Mouse (Mus musculus) frontal cortex, adult (tissue): ENCODE measurements around the gene Slc4a3.

Experiments
- ATAC-seq: cut with Nextera tagmentation; 2 replicates; pipeline ENCODE4 v1.9.2; 2017; ENCODE audit warnings: mild to moderate bottlenecking, moderate library complexity, mixed read lengths; ENCODE audit not compliant: low TSS enrichment

Gene Slc4a3

DNA sequence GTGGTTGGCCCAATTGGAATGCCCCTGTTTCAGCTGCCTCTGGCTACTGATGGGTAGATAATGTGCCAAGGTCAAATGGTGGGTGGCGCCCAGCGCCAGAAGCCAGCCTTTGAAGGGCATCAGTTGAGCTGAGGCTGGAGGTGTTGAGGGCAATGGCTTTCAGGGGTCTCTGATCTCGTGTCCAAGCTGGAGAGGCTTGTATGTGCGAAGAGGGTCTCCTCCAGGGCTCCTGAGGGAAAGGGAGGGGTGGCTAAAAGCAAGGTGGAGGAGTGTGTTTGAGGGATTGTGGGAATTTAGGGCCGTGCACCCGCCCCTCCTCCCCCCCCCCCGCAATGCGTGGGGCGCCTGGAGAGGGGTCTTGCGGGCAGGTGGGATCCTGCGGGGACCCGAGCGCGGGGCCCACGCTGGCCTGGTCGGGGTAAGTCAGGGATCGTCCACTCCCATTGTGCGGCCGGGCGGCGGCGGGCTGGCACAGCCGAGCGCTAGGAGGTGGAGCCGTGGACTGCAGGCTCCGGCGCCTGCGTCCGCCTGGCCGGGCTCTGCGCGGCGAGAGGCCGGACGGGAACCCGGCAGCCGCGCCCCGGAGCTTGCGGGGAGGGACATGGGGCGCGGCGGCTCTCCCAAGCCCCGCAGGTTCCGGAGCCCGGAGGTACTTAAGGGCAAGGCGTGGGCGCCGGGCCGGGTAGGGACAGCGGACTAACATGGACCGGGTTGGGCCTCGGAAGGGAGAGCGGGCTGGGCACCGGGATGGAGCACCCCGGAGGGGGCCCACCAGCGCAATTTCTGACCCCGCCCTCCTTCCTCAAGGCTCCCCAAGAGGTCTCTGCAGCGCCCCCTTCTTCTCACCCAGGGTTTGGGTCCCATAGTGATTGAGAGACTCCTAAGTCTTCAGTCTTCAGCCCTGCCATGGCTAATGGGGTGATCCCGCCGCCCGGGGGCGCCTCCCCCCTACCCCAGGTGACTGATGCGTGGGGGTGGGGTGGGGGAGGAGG, at the start of gene Slc4a3:
Gene Slc4a3, plus strand, starts transcription at position 302 of the 992 bp plus-strand sequence.
- ATAC-seq: peak; percentile 79

DNA sequence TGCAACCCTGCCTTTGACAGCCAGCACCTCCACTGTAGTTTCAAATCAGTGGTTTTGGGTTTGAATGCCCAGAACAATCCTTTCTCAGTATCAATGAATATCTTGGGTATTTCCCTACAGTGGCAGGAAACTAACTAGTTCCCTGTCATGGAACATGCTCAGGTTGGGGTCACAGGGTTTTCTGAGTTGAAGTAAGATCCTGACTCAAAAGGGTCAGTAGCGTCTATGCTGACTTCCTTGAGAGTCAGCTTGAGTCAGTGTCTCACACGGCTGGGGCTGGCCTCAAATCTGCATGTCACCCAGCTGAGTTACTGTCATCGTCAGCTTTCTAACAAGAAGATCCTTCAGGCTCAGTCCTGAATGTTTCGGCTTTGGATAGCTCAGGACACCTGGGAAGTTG, 47.2 kb upstream of the Slc4a3 start:
- no peak for ATAC-seq

DNA sequence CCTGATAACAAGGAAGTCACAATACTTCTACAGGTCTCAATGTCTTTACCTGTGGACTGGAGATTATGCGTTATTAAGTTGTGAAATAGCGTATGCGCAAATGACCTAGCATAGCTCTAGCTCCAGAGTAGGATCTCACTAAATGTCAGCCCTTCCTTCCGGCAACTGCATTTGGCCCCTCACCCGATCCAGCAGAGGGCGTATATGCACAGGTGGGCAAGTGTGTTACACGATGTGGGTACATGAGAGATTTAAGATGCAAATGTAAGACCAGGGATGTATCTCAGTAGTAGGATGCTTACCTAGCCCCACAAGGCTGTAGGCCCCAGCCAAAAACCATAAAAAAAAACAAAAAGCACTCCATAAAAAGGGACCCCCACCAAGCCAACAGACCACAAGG, 46.6 kb upstream of the Slc4a3 start:
- ATAC-seq: no peak

DNA sequence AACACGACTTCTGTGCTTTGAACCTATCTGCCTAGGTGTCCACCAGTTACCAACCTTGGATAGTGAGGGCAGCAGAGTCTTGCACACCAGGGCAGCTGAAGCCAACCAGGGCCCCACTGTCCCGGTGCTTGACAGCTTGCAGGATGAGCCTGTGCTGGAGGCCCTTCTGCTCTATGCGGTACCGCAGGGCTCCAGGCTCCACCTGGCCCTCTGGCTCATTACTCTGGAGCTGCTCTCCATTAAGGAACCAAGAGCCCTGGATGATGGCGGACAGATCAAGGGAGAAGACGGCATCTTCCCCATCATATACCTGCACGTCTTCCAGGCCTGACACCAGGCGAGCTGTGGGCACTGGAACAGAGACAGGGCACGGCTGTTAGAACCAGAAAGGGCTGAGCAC, 44.2 kb upstream of the Slc4a3 start:
- no peak for ATAC-seq

DNA sequence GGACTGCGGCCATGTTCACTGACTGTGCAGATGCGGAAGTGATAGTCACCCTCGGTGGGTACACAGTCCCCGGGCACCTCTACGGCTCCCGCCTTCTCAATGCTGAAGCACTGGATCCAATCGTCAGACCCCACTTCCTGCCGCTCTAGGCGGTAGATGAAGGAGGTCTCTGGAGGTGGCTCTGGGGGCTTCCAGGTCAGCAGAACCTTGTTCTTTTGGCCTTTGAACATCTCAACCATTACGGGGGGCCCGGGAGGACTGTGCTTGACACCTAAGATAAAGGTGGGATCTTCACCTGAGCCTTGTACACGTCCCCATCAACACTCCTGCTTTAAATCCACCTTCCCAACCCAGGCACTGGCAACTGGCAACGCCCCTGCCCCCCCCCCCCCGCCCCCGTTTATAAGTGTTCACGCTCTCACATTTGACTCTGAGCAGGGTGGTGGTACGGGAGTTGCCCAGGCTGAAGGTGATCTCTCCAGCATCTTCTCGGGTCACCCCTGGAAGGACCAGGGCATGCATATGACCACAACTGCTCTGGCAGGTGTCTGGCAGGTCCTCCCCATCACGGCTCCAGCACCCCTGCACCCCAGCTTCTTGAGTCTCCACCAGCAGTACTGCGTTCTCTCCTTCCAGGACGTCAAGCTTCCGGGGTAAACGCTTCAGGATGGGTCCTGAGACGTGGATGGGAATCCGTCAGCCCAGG, 43.0 kb upstream of the Slc4a3 start:
- no peak for ATAC-seq

DNA sequence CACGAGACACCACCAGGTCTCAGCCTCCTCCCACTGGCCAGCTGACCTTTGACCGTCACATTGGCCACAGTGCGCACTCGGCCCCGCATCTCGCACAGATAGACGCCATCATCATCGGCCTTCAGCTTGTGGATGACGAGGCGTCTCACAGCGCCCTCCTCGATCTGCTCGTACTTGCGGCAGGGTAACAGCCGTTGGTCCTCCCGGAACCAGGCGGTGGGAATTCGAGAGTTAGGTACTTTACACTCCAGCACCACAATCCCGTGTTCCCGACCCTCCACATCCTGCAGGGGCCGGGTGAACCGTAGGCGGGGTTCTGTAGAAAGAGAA, 42.5 kb upstream of the Slc4a3 start:
- ATAC-seq: no peak

DNA sequence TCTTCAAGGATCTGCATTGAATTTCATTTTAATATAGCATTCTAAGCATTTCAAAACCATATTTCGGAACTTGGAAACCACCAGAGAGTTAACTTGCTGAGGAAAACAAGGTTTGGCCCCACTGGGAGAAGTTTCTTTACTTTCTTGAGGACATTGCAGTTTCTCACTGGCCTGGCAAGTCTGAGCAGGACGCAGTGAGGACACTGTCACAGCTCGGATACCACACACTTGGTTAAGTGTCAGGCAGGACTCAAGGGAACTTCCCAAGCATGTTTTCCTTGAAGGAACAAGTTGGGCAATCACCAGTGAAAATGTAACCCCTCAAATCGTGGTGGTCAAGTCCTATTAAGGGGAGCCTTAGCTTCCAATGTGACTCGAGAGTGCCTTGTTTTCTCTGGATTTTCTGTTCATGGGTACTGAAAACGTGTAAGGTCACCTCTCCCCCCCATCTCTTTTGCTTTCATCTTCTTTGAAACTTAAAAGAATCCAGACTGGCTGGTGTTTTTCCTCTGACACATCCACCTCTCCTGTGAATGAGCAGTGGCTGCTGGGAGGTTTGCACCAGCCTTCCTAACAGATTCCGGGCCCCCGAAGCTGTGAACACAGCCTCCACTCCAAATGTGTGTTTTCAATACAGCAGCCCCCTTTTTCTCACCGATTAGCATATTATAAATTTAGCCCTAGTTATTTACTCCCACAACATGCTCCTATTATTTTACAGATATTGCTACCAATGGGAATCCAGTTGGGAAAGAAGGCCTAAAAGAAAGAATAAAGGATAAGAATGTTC, 41.6 kb upstream of the Slc4a3 start:
- peak; percentile 43; the same call in 1 of the 2 replicates for ATAC-seq

DNA sequence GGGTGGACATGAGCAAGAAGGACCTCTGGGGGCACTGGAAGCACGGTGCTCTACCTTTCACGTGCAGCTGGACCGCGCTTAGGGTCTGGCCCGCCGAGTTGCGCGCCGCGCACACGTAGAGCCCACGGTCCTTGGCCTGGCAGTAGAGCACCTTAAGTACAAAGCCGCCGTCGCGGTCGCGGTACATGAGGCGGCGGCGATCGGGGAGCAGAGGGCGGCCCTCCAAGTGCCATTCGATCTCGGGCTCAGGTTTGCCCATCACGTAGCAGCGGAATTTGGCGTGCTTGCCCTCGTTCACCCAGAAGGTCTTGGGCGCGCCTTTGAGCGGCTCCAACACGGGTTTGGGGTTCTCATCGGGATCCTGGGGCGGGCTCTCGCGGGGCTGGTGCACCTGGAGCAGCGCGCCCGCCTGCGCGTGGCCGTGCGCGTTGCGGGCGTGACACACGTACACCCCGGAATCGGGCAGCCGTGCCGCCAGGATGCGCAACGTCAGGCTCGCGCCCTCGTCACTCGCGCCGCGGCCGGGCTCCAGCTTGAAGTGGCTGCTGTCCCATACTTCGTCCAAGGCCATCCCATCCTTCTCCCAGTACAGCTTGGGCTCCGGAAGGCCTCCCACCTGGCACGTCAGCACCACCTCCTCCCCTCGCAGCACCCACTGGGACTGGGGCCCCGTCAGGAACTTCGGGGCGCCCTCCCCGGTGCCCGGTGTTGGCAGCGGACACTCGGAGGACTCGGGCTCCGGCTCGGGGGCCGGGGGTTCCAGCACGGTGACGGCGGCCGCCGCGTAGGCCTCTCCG, 40.7 kb upstream of the Slc4a3 start:
- peak; percentile 84 for ATAC-seq

DNA sequence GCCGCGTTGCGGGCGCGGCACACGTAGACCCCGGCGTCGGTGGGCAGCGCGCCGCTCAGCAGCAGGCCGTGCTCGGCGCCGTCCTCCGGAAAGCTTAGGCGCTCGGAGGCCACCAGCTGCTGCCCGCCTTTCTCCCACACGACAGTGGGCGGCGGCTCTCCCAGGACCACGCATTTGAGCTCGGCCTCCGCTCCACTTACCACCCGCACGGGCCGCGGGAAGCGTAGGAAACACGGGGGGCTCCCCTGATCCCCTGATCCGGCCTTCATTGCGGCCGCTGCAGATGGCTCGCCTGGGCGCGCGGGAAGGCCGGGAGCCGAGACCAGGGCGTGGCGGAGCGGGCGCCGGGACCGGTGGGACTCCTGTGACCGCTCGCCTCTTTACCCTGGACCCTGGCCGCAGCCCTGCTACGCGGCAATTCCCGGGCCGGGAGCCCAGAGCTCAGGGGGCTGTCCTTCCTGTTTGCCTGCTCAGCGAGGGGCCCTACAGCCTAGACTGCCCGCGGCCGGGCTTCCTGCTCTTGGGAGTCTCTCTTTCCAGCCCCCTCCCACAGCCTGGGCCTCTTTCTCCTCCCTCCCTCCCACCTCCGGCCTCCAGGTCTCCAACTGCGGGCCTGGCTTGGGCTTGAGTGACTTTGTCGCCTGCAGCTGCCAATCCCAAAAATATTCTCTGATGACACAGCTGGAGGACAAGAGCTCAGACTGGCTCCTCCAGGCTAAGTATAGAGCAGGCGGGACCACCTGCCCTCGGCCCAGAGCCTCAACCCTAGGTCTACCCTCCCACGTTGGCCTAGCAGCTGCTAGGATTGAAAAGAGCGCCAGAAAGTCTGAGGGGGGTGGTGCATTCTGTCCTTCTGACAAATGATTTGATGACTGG, 39.9 kb upstream of the Slc4a3 start, which contains the start of gene Obsl1:
Gene Obsl1, minus strand, starts transcription at position 497 of the 876 bp plus-strand sequence.
- peak; percentile 20; the same call in 1 of the 2 replicates for ATAC-seq

DNA sequence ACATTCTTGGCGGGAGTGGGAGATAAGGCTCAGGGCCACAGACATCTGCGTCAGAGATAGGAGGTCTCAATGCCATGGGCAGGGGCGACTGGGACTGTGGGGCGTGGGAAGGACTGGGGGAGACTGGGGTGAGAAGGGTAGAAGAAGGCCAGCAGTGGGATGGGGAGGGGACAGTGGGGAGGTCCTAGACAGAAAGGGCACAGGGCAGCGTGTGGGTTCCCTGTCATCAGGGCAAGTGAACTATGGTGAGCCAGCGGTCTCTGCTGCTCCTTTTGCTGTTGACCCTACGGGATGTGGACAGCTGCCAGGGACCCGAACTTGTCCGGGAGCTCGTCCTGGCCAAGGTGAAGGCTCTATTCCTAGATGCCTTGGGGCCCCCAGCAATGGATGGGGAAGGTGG, 39.1 kb upstream of the Slc4a3 start, which contains the start of gene Inha:
Gene Inha, plus strand, starts transcription at position 72 of the 400 bp plus-strand sequence.
- no peak for ATAC-seq

DNA sequence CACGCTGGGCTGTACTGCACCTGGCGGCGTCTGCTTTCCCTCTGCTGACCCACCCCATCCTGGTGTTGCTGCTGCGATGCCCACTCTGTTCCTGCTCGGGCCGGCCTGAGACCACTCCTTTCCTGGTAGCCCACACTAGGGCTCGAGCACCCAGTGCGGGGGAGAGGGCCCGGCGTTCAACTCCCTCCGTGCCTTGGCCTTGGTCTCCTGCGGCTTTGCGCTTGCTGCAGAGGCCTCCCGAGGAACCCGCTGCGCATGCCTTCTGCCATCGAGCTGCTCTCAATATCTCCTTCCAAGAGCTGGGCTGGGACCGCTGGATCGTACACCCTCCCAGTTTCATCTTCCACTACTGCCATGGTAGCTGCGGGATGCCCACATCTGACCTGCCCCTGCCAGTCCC, 36.5 kb upstream of the Slc4a3 start:
- ATAC-seq: no peak

DNA sequence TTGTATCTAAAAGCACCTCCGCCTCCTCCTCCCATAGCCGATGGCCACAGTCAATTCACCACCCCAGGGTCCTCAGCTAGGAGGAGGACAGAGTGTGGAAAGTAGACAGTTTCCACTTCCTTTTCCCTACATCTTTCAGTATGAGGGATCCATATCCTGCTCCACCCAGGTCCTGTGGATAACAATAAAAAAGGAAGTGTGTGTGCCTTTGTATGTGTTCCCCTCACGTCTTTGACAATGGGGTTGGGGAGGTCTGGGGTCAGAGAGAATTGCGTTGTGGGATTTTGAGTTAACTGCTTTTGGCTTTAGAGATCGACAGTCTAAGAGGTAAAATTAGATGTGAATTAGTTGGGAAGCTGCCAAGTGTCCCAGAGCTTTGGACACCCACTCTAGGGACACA, 35.9 kb upstream of the Slc4a3 start:
- ATAC-seq: no peak

DNA sequence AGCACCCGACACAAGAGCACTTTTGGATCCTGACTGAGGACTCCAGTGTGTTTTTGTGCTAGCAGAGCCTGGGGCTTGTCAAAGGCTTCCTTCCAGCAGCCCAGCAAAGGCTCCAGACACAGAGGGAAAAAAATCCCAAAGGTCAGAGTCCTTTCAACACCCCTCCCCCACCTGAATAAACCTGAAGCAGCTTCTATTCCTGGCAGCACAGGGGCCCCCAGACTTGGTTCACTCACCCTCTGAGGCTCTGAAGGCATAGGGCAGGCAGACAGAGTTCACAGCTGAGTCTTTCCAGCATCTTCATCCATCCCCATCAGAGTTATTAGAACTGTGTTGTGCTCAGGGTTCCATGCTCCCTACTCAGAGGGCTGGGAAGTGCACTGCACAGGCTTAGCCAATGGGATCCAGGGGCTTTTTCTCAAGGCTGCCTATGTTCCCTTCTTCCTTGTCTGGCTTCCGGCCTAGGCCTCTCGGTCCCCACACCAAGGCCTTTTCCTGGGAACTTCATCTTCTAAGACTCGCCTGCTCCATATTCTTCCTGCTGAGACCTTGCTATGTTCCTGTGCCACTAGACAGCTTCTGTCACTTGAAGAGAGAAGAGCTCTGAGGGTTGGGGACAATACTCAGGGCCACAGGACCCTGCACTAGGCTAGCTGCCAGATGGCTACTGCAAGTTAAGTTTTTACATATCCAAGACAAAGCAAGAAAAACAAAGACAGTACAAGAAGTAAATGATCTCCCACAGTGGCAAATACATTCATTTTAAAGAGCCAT, 34.4 kb upstream of the Slc4a3 start:
- no peak for ATAC-seq

DNA sequence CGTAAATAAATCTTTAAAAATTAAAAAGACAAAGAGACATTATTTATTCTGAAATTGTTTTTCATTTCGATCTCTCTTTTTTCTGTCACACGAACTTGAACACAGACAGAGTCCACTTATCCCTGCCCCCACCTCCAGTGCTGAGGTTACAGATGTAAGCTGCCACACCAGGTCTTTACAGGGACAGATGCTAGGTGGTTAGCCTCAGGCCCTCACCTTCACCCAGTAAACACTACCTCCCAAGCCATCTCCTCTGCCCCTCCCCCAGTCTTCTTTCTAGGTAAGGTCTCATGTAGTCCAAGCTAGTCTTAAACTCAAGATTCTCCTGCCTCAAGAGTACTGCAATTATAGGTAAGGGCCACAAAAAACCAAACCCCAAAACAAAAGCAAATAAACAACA, 33.5 kb upstream of the Slc4a3 start:
- no peak for ATAC-seq

DNA sequence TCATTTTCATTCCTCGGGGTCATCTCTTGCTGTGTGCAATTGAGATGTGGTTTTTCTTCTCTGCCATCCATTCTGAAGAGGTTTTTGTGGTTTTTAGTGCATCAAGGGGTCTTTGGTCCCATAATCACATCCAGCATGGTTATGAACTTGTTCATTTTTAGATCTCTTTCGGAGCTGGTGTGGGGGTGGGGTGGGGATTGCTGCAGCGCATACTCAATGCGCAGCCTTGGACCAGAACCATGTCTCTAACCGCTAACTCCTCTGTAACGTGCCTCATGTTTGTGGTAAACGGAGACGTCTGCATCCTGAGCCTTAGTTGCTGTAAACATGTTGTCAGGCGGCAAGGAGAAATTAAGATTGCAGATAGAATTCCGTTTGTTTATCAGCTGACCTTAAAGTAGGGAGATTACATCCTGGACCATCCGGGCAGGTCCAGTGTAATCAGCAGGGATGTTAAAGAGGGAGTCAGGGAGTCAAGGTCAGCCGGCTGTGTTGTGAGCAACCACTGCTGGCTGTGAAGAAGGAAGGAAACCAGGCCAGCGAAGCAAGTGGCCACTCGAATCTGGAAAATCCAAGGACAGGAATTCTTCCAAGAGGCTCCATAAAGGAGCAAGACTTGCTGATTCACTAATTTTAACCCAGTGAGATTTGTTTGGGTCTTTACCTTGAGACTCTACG, 29.2 kb upstream of the Slc4a3 start:
- no peak for ATAC-seq

DNA sequence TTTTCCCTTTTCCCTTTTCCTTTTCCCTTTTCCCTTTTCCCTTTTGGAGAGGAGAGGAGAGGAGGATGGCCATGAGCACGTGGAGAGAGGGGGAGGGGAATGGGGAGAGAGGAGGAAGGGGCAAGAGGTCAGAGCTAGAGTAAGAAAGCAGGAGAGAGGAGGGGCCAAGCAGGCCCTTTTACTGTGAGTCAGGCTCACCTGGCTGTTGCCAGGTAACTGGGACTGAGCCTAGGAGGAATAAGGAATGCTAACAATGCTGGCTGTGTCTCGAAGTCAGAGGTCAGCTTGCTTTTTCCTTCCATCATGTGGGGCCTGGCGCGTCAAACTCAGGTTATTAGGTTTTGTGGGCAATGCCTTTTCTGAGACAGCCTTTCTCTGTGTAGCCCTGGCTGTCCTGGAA, 28.1 kb upstream of the Slc4a3 start:
- ATAC-seq: no peak

DNA sequence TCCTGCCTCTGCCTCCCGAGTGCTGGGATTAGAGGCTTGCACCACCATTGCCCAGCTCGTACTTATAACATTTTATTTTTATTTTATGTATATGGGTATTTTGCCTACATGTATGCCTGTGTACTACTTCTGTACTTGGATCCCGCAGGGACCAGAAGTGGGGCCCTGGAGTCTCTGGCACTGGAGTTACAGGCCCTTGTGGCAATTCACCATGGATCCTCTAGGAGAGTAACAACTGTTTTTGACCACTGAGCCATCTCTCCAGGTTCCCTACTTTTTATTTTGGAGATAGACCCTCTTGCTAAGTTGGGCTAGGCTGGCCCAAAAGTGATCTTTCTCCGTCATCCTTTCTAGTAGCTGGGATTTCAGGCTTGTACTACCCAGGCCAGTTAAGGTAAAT, 27.6 kb upstream of the Slc4a3 start:
- no peak for ATAC-seq

DNA sequence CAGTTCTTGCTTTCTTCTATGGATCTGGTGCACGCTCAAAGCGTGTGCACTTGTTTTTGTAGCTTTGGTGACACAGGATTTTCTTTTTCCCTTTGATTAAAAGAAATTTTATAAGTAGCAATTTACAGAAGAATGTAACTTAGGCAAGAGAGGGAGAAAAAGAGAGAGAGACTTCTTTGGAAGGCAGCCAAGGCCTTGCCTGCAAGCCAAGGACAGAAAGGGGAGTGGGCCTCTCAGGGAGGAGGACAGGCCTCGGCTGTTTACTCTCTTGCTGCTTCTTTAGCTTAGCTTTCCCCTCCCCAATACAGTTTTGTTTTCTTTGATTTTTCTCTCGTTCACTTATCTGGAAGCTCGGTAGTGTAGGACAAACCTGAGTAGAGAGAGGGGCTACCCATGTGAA, 26.5 kb upstream of the Slc4a3 start:
- no peak for ATAC-seq
